Mouse (Mus musculus) ES-Bruce4 (cell line): ENCODE measurements around the gene Pax1.

ENCODE experiments used
- CTCF ChIP-seq: IDR thresholded peaks from one replicate; pipeline ENCODE4 v1.8.1; 2011; ENCODE audit warnings: low read depth, low read length
- EP300 ChIP-seq: IDR thresholded peaks from 2 replicates; pipeline ENCODE4 v1.6.1; 2011; ENCODE audit warnings: low read depth, low read length; ENCODE audit not compliant: insufficient read depth

DNA sequence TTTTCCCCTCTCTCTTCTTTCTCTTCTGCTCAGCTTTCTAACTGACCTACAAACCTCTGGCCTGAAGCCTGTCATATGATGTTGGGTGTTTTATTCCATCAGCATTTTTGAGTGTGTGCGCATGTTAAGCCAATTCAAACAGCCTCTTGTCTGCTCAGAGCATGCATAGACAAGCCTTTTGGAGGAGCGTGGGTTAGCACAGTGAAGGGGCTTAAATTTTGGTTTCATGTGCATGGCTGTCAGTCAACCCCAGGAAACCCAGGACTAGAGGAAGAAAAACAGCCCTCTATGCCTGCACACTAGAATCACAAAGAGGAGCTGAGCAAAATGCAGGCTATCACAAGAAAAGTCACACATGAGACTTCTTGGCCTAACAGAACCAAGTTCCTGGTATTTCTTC is 36.5 kb upstream of the Pax1 start:
- no peak for TF ChIP-seq CTCF
- TF ChIP-seq EP300: no peak
